ENCODE assay signal across 12 mouse cellular contexts in the genomic region with DNA sequence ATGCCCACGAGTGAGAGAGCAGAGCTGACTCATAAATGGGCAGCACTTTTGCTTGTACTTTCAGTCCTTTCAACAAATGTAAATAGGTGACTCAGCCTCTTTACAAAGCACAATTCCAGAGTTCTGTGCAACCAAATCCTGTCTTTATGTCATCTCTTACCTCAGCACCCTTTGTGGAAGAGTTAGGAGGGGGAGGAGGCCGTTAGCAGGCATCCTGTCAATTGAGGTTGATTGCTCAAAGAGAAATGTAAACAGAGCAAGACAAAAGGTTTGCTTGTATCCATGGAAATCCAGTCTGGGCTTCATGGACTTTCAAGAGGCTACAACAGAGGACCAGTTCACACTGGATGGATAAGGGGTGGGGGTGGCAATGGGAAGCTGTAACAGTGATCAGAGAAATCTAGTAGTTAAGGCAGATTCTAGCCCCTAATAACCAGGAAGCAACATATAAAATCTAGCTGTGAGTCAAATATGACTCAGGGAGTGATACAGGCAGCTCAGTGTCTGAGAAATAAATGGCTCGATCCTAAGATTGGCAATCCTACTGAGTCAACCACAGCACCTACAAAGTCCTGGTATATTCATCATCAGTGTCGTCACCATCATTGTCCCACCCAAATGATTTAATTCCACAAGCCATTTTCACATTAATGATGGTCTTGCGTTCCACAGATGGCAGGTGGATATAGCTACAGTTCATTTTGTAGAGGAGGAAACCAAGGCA.
DNase-seq lines count a peak whose midpoint lies in the region; ATAC-seq and TF ChIP-seq lines count a peak whose summit lies in the region.
"Had no signal": no experiment of that assay in that cellular context is flagged by ENCODE, and none has a peak within 500 bp of the region (broad histone marks: within the 10 kb centered on the region; RNA-seq: fewer than 3 reads in every experiment).

No protein-coding gene starts in this region.

- no peak overlapping the region for H3K4me2 ChIP-seq in forebrain, embryonic 15.5 days (replicated peaks)
- no peak overlapping the region for H3K4me2 ChIP-seq in midbrain, embryonic 15.5 days
- H3K4me2 ChIP-seq: embryonic facial prominence, embryonic 12.5 days; limb, embryonic 12.5 days had no signal

- H3K4me3 ChIP-seq in ES-E14 (ENCODE audit: insufficient read depth in 1 of 2, low read depth in 1 of 2, low read length in 2 of 2, poor library complexity in 1 of 2, severe bottlenecking in 1 of 2): no peak overlapping the region
- no peak overlapping the region for H3K4me3 ChIP-seq in forebrain, embryonic 15.5 days
- H3K4me3 ChIP-seq in midbrain, embryonic 15.5 days: no peak overlapping the region
- no peak overlapping the region for H3K4me3 ChIP-seq in gastrocnemius, adult 2 months
- H3K4me3 ChIP-seq: embryonic facial prominence, embryonic 12.5 days; limb, embryonic 12.5 days had no signal

- DNase-seq in ES-E14 (ENCODE audit: low read depth, low spot score) (peak; percentile 42), adipocyte (ENCODE audit: low spot score) (peak; percentile 2)
- no peak for DNase-seq in adrenal gland, adult 2 months
- no peak for DNase-seq in adrenal gland, postnatal 14 days
- DNase-seq in gastrocnemius, postnatal 14 days: no peak
- DNase-seq in gastrocnemius, adult 2 months: no peak
- DNase-seq: lung, postnatal 10 days had no signal

- no peaks in the 10 kb centered on the region for H3K4me1 ChIP-seq in ES-E14 (ENCODE audit: control insufficient read depth in 2 of 2, insufficient read depth in 2 of 2, low read length in 2 of 2, poor library complexity in 1 of 2)
- peaks cover 5% of the 10 kb centered on the region; the same call in 1 of the 2 replicates for H3K4me1 ChIP-seq in forebrain, embryonic 15.5 days
- H3K4me1 ChIP-seq in midbrain, embryonic 15.5 days: 0 out of 2 replicates have a peak, but pooled peaks cover 5% of the 10 kb centered on the region
- H3K4me1 ChIP-seq: embryonic facial prominence, embryonic 12.5 days; limb, embryonic 12.5 days had no signal

- H3K36me3 ChIP-seq in ES-E14 (ENCODE audit: control insufficient read depth, insufficient read depth, low read length, poor library complexity, severe bottlenecking): no peaks in the 10 kb centered on the region
- no peaks in the 10 kb centered on the region for H3K36me3 ChIP-seq in forebrain, embryonic 15.5 days
- H3K36me3 ChIP-seq in midbrain, embryonic 15.5 days (replicated peaks): no peaks in the 10 kb centered on the region
- H3K36me3 ChIP-seq: embryonic facial prominence, embryonic 12.5 days; limb, embryonic 12.5 days had no signal

- H3K9me3 ChIP-seq in ES-E14 (ENCODE audit: control insufficient read depth, insufficient read depth, low read depth, low read length): no peaks in the 10 kb centered on the region
- no peaks in the 10 kb centered on the region for H3K9me3 ChIP-seq in forebrain, embryonic 15.5 days
- no peaks in the 10 kb centered on the region for H3K9me3 ChIP-seq in midbrain, embryonic 15.5 days
- H3K9me3 ChIP-seq: embryonic facial prominence, embryonic 12.5 days; limb, embryonic 12.5 days had no signal

- WGBS in forebrain, embryonic 15.5 days: 47% methylated on average over 5 of the region's 5 CpGs
- WGBS in midbrain, embryonic 15.5 days: 48% methylated on average over 5 of the region's 5 CpGs

- no peak overlapping the region for H3K9ac ChIP-seq in ES-E14 (ENCODE audit: insufficient read depth, low read depth, low read length, poor library complexity, severe bottlenecking)
- no peak overlapping the region for H3K9ac ChIP-seq in forebrain, embryonic 15.5 days (replicated peaks)
- no peak overlapping the region for H3K9ac ChIP-seq in midbrain, embryonic 15.5 days
- H3K9ac ChIP-seq: embryonic facial prominence, embryonic 12.5 days; limb, embryonic 12.5 days had no signal

- intact Hi-C loops in gastrocnemius, postnatal 14 days (cut with DNase I; ENCODE audit: low total_unique reads): no loop called here
- intact Hi-C loops in gastrocnemius, adult 2 months (cut with DNase I): no loop called here

- TF ChIP-seq CTCF in gastrocnemius, adult 2 months (IDR thresholded peaks at IDR 0.05): no peak

- ATAC-seq in forebrain, embryonic 15.5 days (replicated peaks): peak; percentile 66; the same call in 1 of the 2 replicates
- peak; percentile 60 for ATAC-seq in midbrain, embryonic 15.5 days (replicated peaks)
- ATAC-seq: inflammation-experienced regulatory T-cells, adult 6 months had no signal

- no peaks in the 10 kb centered on the region for H3K27me3 ChIP-seq in forebrain, embryonic 15.5 days
- H3K27me3 ChIP-seq in midbrain, embryonic 15.5 days (replicated peaks): no peaks in the 10 kb centered on the region
- H3K27me3 ChIP-seq: embryonic facial prominence, embryonic 12.5 days; limb, embryonic 12.5 days had no signal

- in situ Hi-C loops in ES-E14 (cut with MboI; ENCODE audit: low sequenced_read_pairs in 2 of 2, unreplicated experiment in 2 of 2): no loop called here

- H3K27ac ChIP-seq in ES-E14 (ENCODE audit: insufficient read depth, low read depth, low read length, poor library complexity, severe bottlenecking): no peak overlapping the region
- H3K27ac ChIP-seq in forebrain, embryonic 15.5 days (replicated peaks): no peak overlapping the region
- no peak overlapping the region for H3K27ac ChIP-seq in midbrain, embryonic 15.5 days
- H3K27ac ChIP-seq in gastrocnemius, adult 2 months: no peak overlapping the region
- H3K27ac ChIP-seq: embryonic facial prominence, embryonic 12.5 days; limb, embryonic 12.5 days had no signal

TF ChIP-seq in ES-E14, 5 proteins besides CTCF, POLR2A, EP300 and RAD21:
- TF ChIP-seq MAFK (IDR thresholded peaks at IDR 0.05; ENCODE audit: insufficient read depth, low read depth, low read length): peak; percentile 54; the same call in 1 of the 2 replicates
- no peak for TF ChIP-seq ZC3H11A (IDR thresholded peaks at IDR 0.05; ENCODE audit: borderline replicate concordance, low read depth, low read length)

Comparison
In these comparisons a context has a peak if more than half of its experiments do, and no peak if none do; other contexts are left out.
1. DNase-seq: peak in ES-E14 (single experiment) and adipocyte (single experiment); none in adrenal gland, adult 2 months (single experiment), adrenal gland, postnatal 14 days (single experiment), gastrocnemius, postnatal 14 days (single experiment) and gastrocnemius, adult 2 months (single experiment).